Mouse (Mus musculus) stomach, postnatal 0 days (tissue): ENCODE measurements around the gene Ncl. TPM values are rescaled to one million over a fixed set of nuclear protein-coding genes. Genes with fewer than 3 reads are reported as not detected.

Experiments
- ATAC-seq: fragments of 200-750 bp; cut with Nextera tagmentation; 2 replicates; pipeline ENCODE4 v1.8.0; 2017; ENCODE audit not compliant: low FRiP score, low TSS enrichment
- DNase-seq: peaks from one replicate; pipeline ENCODE4 v3.0.0-alpha.2; 2016; ENCODE audit warnings: low spot score
- H3K27ac ChIP-seq: fragments of 300-500 bp; sonication (generic); replicated peaks from 2 replicates; pipeline ENCODE4 v1.5.1; 2014; ENCODE audit warnings: mild to moderate bottlenecking, control low read depth
- H3K27me3 ChIP-seq: fragments of 300-500 bp; sonication (generic); 2 replicates; pipeline ENCODE4 v1.6.1; 2014; ENCODE audit warnings: low read length; ENCODE audit not compliant: control insufficient read depth, insufficient read depth
- H3K36me3 ChIP-seq: fragments of 300-500 bp; sonication (generic); 2 replicates; pipeline ENCODE4 v1.6.1; 2014; ENCODE audit warnings: low read length, mixed read lengths; ENCODE audit not compliant: control insufficient read depth, insufficient read depth
- H3K4me1 ChIP-seq: fragments of 300-500 bp; sonication (generic); replicated peaks from 2 replicates; pipeline ENCODE4 v1.6.1; 2014; ENCODE audit warnings: antibody characterized with exemption; ENCODE audit not compliant: control insufficient read depth, insufficient read depth
- H3K4me2 ChIP-seq: fragments of 300-500 bp; sonication (generic); replicated peaks from 2 replicates; pipeline ENCODE4 v1.6.1; 2014; ENCODE audit warnings: low read depth, mild to moderate bottlenecking, control low read depth, moderate library complexity
- H3K4me3 ChIP-seq: fragments of 300-500 bp; sonication (generic); 2 replicates; pipeline ENCODE4 v1.5.1; 2014; ENCODE audit warnings: low read depth, low read length, control low read depth
- H3K9ac ChIP-seq: fragments of 300-500 bp; sonication (generic); 2 replicates; pipeline ENCODE4 v1.6.1; 2014; ENCODE audit warnings: mild to moderate bottlenecking, low read length, control low read depth, mixed read lengths
- H3K9me3 ChIP-seq: fragments of 300-500 bp; sonication (generic); 2 replicates; pipeline ENCODE4 v1.6.1; 2016; ENCODE audit warnings: low read length; ENCODE audit not compliant: control insufficient read depth
- CTCF ChIP-seq: IDR thresholded peaks from 2 replicates; pipeline ENCODE4 v1.5.1; 2016; ENCODE audit warnings: antibody characterized with exemption, low read depth, mild to moderate bottlenecking, moderate library complexity
- EP300 ChIP-seq: optimal IDR thresholded peaks from 2 replicates; pipeline ENCODE3; 2016; ENCODE audit warnings: antibody characterized with exemption
- WGBS: fragments of 180-500 bp; shearing (Covaris S2); extraction: QIAGEN DNeasy Blood & Tissue Kit; methylation state at CpG from one replicate; pipeline ENCODE4 v1.1.7; 2014; 5-methylcytosine and 5-hydroxymethylcytosine counted together
- polyA plus RNA-seq: library from polyadenylated mRNA; unstranded; fragments of >200 nt; fragmentation: Nextera tagmentation; extraction: Ambion mirVana; gene quantifications from 2 replicates; pipeline ENCODE4 v1.2.1, GENCODE M21; 2015

The Ncl gene
- polyA plus RNA-seq, 1 experiment from 2014 or later = 198 TPM

DNA sequence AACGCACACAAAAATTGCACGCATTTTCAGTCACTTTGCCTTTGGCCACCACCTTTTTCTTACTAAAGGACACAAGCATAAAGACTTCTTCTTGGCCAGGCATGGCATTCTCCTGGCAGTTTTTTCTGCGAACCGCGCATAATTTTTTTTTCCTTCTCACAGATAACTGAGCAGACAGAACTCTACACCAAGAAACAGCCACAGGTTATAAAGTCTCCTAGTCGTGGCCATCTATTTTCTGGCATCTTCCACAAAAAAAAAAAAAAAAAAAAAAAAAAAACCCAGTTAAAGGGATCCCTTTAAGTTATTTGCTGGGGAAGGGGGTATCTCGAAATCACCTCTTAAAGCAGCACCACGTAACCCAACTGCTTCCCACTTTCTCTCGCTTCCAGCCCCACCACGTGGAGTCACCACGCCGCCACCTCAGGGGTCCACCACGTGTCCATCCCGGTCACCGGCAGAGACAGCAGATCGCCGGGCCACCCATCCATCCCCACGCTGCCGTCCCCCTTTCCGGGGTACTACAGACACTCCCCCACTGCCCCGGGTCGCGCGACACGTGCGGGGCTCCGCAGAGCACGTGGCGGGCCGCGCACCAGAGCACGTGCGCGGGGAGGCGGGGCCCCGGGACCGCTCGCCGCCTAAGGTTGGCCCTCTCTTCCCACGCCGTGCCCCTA lies 833 bp downstream of the Ncl start:
- Histone ChIP-seq H3K36me3 (peaks cover 12% of the 10 kb centered on the region; the same call in 1 of the 2 replicates), H3K4me2 (peak overlapping the region; percentile 89), H3K27me3 (no peaks in the 10 kb centered on the region), H3K9me3 (no peaks in the 10 kb centered on the region), H3K4me1 (no peaks in the 10 kb centered on the region), H3K4me3 (peak overlapping the region; percentile 84), H3K9ac (peak overlapping the region; percentile 99), H3K27ac (peak overlapping the region; percentile 100)
- TF ChIP-seq CTCF = no peak
- no peak for TF ChIP-seq EP300
- ATAC-seq (no peak; the same call in 1 of the 2 replicates), DNase-seq (no peak)
- under 1% methylated on average over 40 of the region's 41 CpGs for WGBS

DNA sequence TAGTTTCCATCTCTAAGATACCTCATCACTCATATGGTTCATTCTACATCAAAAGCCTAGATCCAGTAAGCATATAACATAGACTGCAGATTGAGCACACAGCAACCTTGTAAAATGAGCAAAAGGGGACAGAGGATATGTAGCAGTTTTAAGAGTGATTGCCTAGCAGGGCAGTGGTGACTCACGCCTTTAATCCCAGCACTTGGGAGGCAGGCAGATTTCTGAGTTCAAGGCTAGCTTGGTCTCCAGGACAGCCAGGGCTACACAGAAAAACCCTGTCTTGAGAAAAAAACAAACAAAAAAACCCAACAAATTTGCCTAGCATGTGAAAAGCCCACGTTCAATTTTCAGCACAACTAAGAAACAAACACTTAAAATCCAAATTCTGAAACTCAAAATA lies 5.0 kb downstream of the Ncl start:
- no peak for DNase-seq
- no peak for ATAC-seq
- H3K36me3 ChIP-seq = peaks cover 37% of the 10 kb centered on the region; the same call in 1 of the 2 replicates
- H3K9ac ChIP-seq = no peak overlapping the region
- H3K27me3 ChIP-seq = no peaks in the 10 kb centered on the region
- WGBS = 74% methylated on average over 2 of the region's 2 CpGs
- H3K4me2 ChIP-seq = no peak overlapping the region
- H3K27ac ChIP-seq = no peak overlapping the region
- TF ChIP-seq CTCF (no peak), EP300 (no peak)
- H3K4me1 ChIP-seq = no peaks in the 10 kb centered on the region
- no peak overlapping the region for H3K4me3 ChIP-seq
- no peaks in the 10 kb centered on the region for H3K9me3 ChIP-seq

DNA sequence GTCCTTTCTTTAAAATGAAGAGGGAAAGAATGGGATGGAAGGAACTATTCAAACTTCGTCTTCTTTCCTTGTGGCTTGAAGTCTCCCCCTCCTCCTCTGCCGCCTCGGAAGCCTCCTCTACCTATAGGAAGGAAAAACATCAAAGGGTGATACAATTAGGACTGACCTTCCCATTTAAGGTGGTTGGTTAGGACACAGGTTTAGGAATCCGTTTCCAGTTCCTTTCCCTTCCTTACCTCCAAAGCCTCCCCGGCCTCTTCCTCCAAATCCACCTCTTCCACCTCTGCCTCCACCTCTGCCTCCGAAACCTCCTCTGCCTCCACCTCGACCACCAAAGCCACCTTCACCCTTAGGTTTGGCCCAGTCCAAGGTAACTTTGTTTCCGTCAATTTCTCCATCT lies 8.6 kb downstream of the Ncl start:
- Histone ChIP-seq H3K27ac (no peak overlapping the region), H3K4me3 (no peak overlapping the region), H3K4me2 (no peak overlapping the region), H3K9me3 (no peaks in the 10 kb centered on the region), H3K36me3 (peaks cover 41% of the 10 kb centered on the region; the same call in 1 of the 2 replicates), H3K9ac (no peak overlapping the region), H3K4me1 (no peaks in the 10 kb centered on the region), H3K27me3 (no peaks in the 10 kb centered on the region)
- no peak for ATAC-seq
- WGBS = 89% methylated on average over 8 of the region's 8 CpGs
- DNase-seq = no peak
- TF ChIP-seq EP300 (no peak), CTCF (no peak)

DNA sequence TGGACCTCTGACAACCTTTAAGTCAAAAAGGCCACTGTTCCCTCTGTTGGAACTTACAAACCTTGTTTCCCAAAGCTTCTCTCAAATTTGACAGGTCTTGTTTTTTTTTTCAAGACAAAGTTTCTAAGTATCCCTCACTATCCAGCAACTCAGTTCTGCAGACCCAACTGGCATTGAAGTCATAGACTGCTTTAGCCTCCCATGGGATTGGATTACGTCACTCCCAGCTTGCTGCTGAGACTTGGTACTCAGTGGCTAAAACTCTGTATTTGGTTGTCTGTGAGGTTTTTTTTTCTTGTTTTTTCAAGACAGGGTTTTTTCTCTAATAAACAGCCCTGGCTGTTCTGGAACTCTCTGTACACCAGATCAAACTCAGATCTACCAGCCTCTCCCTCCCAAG lies 9.5 kb downstream of the Ncl start:
- ATAC-seq (no peak), DNase-seq (no peak)
- TF ChIP-seq EP300 (no peak), CTCF (no peak)
- H3K9me3 ChIP-seq = no peaks in the 10 kb centered on the region
- no peak overlapping the region for H3K4me3 ChIP-seq
- no peak overlapping the region for H3K4me2 ChIP-seq
- H3K9ac ChIP-seq = no peak overlapping the region
- H3K27me3 ChIP-seq = no peaks in the 10 kb centered on the region
- H3K27ac ChIP-seq = no peak overlapping the region
- peaks cover 34% of the 10 kb centered on the region; the same call in 1 of the 2 replicates for H3K36me3 ChIP-seq
- H3K4me1 ChIP-seq = no peaks in the 10 kb centered on the region
- WGBS = 95% methylated on average over 1 of the region's 1 CpGs

DNA sequence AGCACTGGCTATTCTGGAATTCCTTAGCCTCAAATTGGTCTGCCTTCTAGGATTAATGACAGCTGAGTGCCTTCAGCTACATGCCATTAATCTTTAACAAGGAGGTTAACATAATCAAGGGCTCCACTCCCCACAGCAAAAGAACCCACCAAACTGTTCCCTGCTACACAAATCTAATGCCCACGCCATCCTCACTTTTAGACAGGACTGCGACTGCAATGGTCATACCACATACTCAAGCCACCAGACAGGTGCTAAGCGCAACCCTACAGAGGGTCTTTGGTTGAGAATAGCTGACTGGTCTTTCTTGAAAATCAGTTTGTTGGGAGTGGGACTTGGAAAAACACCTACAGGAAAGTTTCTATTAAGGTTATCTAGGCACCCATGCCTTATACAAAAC lies 10.0 kb downstream of the Ncl start:
- Histone ChIP-seq H3K9me3 (no peaks in the 10 kb centered on the region), H3K4me2 (no peak overlapping the region), H3K27ac (no peak overlapping the region), H3K4me3 (no peak overlapping the region), H3K4me1 (no peaks in the 10 kb centered on the region), H3K36me3 (peaks cover 32% of the 10 kb centered on the region; the same call in 1 of the 2 replicates), H3K9ac (no peak overlapping the region), H3K27me3 (no peaks in the 10 kb centered on the region)
- no peak for DNase-seq
- 89% methylated on average over 3 of the region's 3 CpGs for WGBS
- TF ChIP-seq CTCF (no peak), EP300 (no peak)
- ATAC-seq = no peak

DNA sequence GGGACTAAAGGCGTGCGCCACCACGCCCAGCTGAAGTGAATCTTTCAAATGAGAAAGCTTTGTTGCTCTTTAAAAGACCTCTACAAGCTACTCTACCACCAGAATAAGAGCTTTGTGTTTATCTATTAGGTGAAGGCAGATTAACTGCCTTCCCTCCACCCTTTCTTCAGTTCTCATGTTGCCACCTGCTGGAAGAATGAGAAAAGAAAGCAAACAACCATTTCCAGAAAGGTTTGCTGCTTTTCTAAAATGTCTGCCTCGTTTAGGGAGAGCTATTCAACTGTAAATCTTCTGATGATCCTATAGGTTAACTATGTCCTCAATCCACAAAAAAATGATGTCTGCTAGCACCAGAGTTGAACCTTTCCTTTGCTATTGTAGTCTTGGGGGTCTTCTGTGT lies 10.4 kb downstream of the Ncl start:
- TF ChIP-seq EP300 (no peak), CTCF (peak; percentile 56)
- H3K27ac ChIP-seq = no peak overlapping the region
- no peaks in the 10 kb centered on the region for H3K4me1 ChIP-seq
- H3K4me3 ChIP-seq = no peak overlapping the region
- H3K27me3 ChIP-seq = no peaks in the 10 kb centered on the region
- WGBS = 70% methylated on average over 4 of the region's 4 CpGs
- no peak overlapping the region for H3K9ac ChIP-seq
- ATAC-seq = no peak
- DNase-seq = no peak
- no peak overlapping the region for H3K4me2 ChIP-seq
- no peaks in the 10 kb centered on the region for H3K9me3 ChIP-seq
- H3K36me3 ChIP-seq = peaks cover 31% of the 10 kb centered on the region; the same call in 1 of the 2 replicates
